Mouse (Mus musculus): ENCODE results near the gene Lypd5.

Lypd5 gene

DNA sequence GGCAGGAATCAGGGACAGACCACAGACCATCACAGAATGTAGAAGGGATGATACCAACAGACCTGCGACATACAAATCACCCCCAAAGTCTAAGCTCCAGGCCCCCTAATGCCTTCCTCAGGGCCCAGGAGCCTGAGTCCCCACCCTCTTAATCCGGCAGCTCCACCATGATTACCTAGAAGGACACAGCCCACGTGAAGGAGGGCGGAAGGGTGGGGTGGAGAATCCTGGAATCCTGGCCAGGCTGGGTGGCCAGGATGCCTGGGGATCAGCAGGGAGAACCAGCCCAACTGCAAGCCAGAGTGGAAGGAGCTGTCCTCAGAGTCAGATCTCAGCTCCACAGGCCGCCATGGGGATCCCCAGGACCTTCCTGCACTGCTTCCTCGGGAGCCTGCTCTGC lies at the start of gene Lypd5:
TSS of gene Lypd5 (plus strand) at position 301 of the 400 bp plus-strand sequence.
- no peak for DNase-seq (ENCODE audit: low read depth)

DNA sequence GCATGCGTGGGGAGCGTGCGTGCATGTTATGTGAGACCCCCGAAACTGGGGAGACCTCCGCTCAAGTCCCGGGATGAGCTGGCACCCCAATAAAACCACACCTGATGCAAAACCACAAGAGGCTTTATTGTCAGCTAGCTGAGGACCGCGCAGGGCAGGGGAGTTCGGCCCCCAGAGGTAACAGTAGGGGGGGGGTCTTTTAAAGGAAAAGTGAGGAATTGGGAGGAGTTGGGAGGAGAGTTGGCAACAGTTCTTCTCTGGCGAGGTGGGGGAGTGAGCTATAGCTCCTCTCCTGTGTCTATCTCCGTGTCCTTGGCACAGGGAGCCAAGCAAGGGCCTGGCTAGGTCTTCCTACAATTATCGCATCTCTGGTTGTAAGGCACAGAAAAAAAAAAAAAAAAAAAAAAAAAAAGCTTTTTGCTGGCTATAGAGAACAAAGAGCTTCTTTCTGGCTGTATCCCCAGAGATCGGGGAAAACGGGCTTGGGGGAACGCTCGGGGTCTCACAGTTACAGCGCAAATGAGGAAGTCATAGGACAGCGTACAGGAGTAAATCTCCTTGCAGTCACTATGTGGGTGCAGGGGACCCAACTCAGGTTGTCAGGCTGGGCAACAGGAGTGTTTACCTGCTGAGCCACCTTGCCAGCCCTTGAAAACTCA lies 49.0 kb upstream of the Lypd5 start:
- DNase-seq (ENCODE audit: low read depth) = no peak

- peak; percentile 34 for DNase-seq (ENCODE audit: low read depth)
Observed at GRCm38 (mm10) chr7:24300771-24301282, 48.2 kb upstream of the Lypd5 start, which contains the start of gene Zfp61. Gene Zfp61, minus strand, starts transcription at chr7:24301232.

- DNase-seq (ENCODE audit: low read depth) = no peak
Observed at GRCm38 (mm10) chr7:24315726-24316566, 33.0 kb upstream of the Lypd5 start.

DNA sequence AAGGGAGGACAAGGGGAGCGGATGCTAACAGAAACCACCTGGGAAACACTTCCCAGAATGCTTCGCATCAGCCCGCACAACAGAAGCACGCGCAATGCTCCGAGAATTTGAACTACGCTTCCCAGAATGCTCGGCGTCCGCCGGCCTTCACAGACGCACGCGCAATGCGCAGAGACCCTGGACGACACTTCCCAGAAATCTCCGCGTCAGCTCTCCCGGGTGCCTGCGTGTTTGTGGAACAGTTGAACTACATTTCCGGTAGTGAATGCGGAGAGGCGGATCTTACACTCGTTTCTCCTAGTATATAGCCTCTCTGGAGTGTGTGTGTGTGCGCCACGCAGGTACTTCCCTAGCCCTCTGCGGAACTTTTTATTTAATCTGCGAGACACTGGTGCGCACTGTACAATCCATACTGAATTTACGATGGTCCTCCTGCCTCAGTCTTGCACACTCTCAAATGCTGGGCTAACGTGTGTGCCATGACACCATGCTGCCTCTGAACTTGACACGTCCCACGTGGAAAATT lies 32.4 kb upstream of the Lypd5 start, which contains the start of gene Zfp94:
TSS of gene Zfp94 (minus strand) at position 100 of the 526 bp plus-strand sequence.
- peak; percentile 94 for DNase-seq (ENCODE audit: low read depth)

DNA sequence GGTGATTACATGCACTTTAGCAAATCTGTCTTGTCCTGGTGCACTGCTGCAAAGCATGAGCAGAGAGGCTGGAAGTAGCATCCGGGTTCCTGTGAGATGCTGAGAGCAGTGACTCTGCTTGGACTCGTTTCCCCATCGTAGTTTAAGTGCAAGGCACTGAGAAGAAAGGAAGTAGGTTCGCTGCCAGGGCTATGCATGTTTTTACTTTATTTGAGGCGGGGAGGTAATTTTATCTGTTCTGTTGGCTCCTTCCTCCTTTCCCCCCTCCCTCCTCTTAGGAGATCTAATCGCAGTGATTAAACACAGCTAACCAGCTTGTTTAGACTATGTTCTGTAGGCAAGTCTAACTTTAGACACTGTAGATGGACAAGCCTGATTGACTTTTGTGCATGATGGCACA lies 30.1 kb upstream of the Lypd5 start:
- peak; percentile 42 for DNase-seq (ENCODE audit: low read depth)

DNA sequence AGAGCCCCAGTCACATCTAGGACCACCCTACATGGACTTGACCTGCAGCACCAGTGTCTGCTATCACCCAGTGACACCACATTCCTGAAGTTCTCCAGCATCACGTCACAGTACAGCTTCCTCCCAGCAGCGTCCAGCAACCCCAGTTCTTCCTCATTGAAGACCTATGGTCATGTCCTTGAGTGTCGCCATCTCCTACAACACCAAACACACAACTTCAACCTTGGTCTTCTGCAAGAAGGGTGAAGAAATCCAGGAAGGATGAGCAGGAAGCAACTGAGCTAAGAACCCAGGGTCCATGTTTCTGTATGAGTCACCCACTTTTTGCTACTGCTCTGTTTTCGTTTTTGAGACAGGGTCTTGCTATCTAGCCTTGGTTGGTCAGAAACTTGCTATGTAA lies 26.4 kb upstream of the Lypd5 start:
- DNase-seq (ENCODE audit: low read depth) = peak; percentile 36

GRCm38 (mm10) chr7:24325197-24325596 lies 23.8 kb upstream of the Lypd5 start:
- DNase-seq (ENCODE audit: low read depth) = no peak

DNA sequence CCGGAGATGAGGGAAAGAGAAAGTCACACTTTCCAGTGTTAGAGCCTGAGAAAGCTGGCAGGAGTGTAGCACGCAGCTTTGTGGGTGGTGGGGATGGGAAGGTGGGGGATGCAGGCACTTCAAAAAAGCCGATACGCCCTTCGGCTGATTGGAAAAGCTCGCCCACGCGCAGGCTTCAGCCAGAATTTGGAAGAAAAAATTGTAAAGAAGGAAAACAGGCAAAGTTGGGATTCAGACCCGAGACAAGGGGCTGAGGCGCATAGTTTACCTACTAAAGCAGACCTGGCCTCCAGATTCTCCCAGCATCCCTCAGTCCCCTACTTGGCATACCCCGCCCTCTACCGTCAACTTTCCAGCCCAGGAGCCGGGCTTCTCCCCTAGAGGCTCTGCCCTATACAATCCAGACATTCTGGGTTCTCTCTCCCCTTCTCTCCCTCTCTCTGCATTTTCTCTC lies 23.3 kb upstream of the Lypd5 start:
- DNase-seq (ENCODE audit: low read depth) = no peak

GRCm38 (mm10) chr7:24326273-24327135 lies 22.5 kb upstream of the Lypd5 start:
- DNase-seq (ENCODE audit: low read depth) = no peak

DNA sequence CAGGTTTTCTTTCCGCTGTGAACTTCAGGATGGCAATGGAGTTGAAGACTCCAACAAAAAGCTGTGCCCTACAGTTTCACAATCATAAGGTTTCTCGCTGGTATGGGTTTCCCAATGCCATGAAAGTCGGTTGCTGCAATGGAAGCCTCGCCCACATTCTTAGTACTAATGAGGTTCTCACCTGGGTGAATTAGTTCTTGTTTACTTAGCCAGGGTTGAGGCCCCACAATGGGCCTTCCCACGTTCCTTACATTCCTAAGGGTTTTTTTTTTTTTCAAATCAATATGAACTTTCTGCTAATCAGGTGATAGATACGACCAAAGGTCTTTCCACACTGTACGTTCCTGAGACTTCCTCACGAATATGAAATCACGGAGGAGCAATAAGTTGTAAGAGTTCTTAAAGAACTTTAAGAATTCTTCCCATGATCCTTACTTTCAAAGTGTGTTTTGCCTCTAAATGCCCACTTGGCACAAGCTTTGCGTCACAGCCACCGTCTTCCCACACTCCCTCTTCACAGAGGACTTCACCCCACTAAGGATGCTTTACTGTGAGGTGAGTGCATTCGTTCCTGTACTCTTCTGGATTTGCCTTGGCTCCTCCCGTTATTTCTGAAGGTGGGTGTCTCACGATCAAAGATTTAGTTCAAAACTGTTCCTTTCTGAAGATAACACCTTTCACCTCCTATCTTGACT lies 21.6 kb upstream of the Lypd5 start:
- no peak for DNase-seq (ENCODE audit: low read depth)

- DNase-seq (ENCODE audit: low read depth) = no peak
Observed at GRCm38 (mm10) chr7:24333304-24333986, 15.6 kb upstream of the Lypd5 start, which contains the start of gene Tescl. Gene Tescl, minus strand, starts transcription at chr7:24333936.

GRCm38 (mm10) chr7:24335699-24336309 lies 13.2 kb upstream of the Lypd5 start:
- peak; percentile 86 for DNase-seq (ENCODE audit: low read depth)

GRCm38 (mm10) chr7:24338241-24338640 lies 10.8 kb upstream of the Lypd5 start:
- peak; percentile 27 for DNase-seq (ENCODE audit: low read depth)

- no peak for DNase-seq (ENCODE audit: low read depth)
Observed at GRCm38 (mm10) chr7:24343701-24344272, 5.2 kb upstream of the Lypd5 start.

- no peak for DNase-seq (ENCODE audit: low read depth)
Observed at GRCm38 (mm10) chr7:24346444-24346843, 2.6 kb upstream of the Lypd5 start.

- no peak for DNase-seq (ENCODE audit: low read depth)
Observed at GRCm38 (mm10) chr7:24355646-24356045, 6.7 kb downstream of the Lypd5 start.

DNA sequence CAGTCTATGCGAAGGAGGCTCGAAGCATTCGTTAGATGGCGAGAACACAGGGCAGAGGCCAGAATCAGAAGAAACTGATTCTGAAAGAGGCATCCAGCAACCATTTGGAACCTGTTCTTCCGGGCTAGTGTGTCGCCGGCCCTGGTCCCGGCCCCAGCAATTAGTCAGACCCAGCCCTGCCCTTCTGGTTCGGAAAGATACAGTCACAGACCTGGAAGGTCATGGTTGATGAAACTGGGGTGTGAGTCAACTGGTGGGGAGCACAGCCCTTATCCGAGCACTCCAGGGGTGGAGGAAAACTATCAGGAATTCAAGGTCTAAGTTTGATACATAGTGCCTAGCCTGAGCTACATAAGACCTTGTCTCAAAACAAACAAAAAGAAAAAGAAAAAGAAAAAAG lies 7.1 kb downstream of the Lypd5 start:
- no peak for DNase-seq (ENCODE audit: low read depth)

- no peak for DNase-seq (ENCODE audit: low read depth)
Observed at GRCm38 (mm10) chr7:24357899-24358298, 8.9 kb downstream of the Lypd5 start.

GRCm38 (mm10) chr7:24359269-24359668 lies 10.3 kb downstream of the Lypd5 start:
- peak; percentile 65 for DNase-seq (ENCODE audit: low read depth)

Measured in 416B (cell line).